Mouse (Mus musculus): Measurements from ENCODE around the gene Trpm5.

Trpm5 gene

DNA sequence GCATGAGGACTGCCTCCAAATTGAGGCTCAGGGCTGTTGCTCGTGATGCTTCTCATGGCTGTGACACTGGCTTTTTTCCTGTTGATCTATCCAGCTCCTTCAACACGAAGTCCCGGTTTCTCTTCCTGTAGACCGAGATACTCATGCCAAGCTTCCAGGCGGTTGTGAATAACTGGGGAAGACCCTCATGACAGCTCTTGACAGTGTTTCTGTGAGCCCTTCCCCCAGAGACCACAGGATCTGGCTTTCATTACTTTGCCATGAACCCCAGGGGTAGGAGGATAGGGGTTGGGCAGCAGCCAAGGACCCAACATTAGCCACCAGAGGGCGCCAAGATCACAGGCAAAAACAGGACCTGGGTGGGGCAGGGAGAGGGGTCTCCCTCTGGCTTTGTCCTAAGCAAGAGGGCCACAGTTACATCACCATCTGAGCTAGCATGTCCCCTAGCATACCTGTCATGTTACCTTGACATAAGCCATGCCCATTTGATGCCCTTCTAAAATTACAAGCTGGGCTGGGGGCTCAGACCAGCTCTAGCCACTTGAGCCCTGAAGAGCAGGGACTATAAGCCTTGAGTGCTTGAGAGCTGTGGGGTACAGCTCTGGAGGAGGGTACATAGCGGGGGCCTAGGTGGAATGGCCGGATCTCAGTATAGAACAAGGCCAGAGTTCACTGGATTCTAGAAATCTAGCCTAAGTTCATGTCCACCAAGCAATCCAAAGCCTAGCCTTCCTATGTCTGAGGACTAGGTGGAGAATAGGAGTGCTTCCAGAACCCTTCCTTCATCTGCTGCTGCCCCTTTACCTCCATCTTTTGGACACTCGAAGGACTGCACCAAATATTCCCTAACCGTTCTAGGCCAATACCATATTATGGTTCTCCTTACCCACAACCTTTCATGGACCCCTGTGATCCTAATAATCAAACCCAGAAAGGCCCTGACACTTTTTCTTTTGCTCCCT lies at the start of gene Trpm5:
Trpm5 (minus strand) TSS at position 51 of the 962 bp plus-strand sequence.
- in situ Hi-C loops (cut with MboI), result loop anchor here (25.0 kb wide), 1 partner anchor 183 kb away; no protein-coding TSS in a partner anchor

- in situ Hi-C loops (cut with MboI), result no loop called here
Measured at GRCm38 (mm10) chr7:143142680-143143079, 48.2 kb upstream of the Trpm5 start.

DNA sequence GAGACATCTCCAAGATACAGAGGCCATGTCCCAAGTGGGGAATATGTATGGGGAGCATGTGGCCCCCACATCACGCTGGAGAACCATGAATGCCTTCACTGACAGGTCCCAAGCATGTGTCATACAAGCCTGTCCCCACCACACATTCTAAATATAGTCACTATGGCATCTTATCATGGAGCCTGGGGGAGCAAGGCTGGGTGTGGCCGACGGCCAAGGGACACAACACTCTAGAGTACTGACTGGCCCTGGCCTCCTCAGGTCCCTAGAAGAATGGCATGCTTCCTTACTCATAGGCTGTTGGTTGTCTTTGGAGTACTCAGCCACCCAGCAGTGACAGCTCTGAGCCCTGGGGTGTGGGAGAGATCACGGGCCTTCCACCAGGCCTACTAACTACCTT lies 45.5 kb upstream of the Trpm5 start:
- in situ Hi-C loops (cut with MboI), result no loop called here

GRCm38 (mm10) chr7:143138789-143139188 lies 44.3 kb upstream of the Trpm5 start:
- in situ Hi-C loops (cut with MboI), result no loop called here

DNA sequence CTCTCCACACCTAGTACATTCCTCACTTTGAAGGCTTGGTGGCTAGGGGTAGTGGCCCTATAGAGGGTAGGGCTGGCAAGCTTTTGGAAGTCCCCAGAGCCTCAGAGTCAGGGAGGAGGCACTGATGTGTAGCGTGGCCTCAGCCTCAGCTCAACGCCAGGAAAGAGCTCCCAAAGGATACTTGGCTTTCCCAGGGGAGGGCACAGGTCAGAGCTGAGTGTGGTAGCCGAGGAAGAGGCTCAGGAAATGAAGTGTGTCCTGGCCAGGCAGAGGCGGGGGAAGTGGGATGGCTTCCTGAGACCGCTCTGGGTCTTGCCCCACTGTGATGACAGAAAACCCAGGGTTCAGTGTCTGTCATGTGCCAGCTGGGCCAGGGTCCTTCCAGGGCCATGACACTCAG lies 42.1 kb upstream of the Trpm5 start:
- in situ Hi-C loops (cut with MboI), result no loop called here

DNA sequence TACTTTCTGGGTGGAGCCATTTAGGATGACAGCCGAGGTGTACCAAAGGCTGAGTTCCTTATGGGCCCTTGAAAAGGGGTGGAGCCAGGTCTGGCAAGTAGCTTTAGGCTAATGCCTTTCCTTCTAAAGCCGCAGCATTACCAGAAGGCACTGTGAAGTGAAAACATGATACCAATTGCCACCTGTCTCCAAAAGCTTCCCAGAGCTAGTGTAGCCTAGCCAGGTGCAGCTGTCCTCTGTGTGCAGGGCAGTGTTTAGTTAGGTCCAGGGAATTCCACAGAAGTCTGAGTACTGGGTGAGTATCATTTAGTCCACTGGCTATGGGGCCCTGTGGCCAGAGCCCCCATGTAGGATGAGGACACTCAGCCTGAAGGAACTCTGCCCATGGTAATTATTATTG lies 41.7 kb upstream of the Trpm5 start:
- in situ Hi-C loops (cut with MboI), result no loop called here

DNA sequence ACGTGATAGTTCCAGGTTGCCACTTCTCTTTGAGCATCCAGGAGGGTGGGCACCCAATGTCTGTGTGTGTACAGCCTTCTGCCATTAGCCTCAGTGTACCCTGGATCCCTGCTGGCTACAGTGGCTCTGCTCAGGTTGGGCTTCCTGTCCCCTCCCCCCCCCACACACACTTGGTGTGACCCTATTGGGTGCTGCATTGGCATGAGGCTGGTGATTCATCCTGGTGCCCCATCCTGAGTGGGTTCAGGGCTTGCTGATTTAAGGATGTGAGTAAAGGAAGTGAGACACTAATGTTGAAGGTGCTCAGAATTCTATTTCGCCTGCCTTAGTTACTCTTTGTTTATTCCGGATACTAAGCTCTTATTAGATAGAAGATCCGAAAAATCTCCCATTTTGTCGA lies 38.4 kb upstream of the Trpm5 start:
- in situ Hi-C loops (cut with MboI), result no loop called here

- in situ Hi-C loops (cut with MboI), result no loop called here
Measured at GRCm38 (mm10) chr7:143124902-143125301, 30.5 kb upstream of the Trpm5 start.

DNA sequence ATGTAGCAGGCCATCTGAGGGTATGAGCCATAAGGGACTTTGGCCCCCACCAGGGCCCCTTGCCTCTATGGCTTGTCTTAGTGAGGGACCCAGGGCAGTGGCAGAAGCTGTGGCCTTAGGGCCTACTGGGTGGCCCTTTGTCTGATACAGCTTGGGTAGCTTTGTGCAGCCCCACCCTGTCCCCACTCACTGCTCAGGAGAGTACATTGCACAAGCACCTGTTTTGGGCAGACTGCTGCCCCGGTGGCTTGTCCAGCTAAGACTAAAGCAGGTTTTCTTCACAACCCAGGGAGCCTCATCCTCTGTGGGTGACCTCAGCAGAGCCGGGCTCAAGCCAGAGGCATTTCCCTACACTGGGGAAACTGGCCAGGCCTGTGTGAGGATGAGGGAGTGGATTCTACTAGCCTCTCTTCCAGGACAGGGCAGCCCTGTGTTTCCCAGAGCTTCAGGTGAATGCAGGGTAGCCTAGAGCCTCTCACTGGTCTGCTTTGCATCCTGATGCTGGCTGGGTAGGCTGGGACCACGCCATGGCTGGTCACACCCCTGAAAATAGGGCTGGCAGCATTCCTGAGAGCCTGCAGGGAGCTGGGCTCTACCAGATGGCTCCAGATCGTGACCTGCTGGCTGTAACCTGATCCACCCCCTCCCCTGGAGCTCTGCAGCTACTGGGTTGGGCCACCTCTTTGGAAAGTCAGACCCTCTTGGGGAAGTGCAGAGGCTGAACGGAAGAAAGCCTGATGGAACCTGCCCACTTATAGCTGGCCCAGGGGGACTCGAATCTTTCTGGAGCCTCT lies 29.6 kb upstream of the Trpm5 start:
- in situ Hi-C loops (cut with MboI), result no loop called here

GRCm38 (mm10) chr7:143122191-143122590 lies 27.7 kb upstream of the Trpm5 start:
- in situ Hi-C loops (cut with MboI), result no loop called here

DNA sequence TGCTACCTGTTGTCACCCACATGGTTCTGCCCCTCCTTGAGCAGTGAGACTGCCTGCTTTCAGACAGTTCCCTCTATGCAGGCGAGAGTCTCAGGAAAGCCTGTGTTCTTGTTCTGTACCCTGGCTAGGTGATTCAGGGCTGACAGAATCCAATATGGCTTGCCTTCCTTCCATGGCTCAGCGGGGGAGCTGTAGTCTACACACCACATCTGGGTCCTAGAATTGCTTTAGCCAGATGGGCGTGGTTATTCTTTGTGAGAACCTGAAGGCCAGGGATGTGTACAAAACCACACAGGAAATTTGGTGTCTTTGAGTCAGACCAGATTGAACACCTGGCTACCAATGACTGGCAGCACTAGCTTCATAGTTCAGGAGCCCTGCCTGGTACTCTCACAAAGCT lies 25.4 kb upstream of the Trpm5 start:
- in situ Hi-C loops (cut with MboI), result no loop called here

DNA sequence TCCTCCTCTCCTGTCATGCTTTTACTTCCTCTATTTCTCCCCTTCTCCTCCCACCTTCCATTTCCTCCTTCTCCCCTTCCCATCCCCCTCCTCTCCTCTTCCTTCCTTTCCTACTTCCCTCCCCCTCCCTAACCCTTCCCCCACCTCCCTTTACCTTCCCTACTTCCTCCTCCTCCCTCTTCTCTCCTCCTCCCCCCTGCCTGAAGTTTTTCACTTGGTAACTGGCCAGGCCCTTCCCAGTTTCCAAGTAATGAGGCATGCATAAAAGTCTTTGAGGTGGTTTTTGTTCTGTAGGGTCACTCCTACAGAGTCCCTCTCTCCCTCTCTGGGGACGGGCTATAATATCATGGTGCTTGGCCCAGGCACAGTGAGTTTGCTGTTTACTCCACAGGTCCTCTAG lies 25.0 kb upstream of the Trpm5 start:
- in situ Hi-C loops (cut with MboI), result no loop called here

GRCm38 (mm10) chr7:143116521-143116920 lies 22.1 kb upstream of the Trpm5 start:
- in situ Hi-C loops (cut with MboI), result no loop called here

GRCm38 (mm10) chr7:143114773-143115172 lies 20.3 kb upstream of the Trpm5 start:
- in situ Hi-C loops (cut with MboI), result no loop called here

DNA sequence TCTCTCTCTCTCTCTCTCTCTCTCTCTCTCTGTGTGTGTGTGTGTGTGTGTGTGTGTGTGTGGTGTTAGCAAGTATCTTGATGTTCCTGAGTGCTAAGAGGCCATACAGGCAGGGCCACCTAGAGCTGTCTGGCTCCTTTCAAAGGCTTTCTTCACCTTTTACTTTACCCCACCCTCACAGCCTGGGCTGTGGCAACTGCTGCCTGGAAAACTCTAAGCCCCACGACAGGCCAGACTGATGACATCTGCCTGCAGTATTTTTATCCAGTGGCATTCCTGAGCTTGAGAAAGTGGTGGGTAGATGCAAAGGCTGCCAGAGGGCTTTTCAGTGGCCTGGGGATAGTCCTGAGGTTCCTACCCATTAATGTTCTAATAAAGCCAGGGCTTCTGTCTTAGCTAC lies 18.0 kb upstream of the Trpm5 start:
- in situ Hi-C loops (cut with MboI), result no loop called here

GRCm38 (mm10) chr7:143111719-143112118 lies 17.3 kb upstream of the Trpm5 start:
- in situ Hi-C loops (cut with MboI), result no loop called here

DNA sequence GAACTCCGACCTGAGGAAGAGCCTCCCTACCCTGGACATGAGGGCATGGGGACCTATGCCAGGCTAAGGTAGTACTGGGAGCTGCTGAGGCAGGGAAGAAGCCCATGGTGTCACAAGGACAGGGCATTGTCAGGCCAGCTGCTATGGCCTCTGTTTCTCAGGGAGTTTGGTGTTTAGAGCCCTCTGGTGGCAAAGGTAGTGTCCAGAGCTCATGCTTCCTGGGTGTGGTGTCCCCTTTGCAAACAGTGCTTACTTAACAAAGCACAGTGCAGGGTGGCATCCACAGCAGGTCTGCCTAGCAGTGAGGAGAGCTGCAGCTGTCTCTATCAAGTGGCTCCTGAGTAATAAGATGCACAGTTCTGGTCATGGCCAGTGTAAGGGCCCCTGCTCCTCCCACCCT lies 16.4 kb upstream of the Trpm5 start:
- in situ Hi-C loops (cut with MboI), result no loop called here

GRCm38 (mm10) chr7:143109696-143110095 lies 15.3 kb upstream of the Trpm5 start:
- in situ Hi-C loops (cut with MboI), result no loop called here

DNA sequence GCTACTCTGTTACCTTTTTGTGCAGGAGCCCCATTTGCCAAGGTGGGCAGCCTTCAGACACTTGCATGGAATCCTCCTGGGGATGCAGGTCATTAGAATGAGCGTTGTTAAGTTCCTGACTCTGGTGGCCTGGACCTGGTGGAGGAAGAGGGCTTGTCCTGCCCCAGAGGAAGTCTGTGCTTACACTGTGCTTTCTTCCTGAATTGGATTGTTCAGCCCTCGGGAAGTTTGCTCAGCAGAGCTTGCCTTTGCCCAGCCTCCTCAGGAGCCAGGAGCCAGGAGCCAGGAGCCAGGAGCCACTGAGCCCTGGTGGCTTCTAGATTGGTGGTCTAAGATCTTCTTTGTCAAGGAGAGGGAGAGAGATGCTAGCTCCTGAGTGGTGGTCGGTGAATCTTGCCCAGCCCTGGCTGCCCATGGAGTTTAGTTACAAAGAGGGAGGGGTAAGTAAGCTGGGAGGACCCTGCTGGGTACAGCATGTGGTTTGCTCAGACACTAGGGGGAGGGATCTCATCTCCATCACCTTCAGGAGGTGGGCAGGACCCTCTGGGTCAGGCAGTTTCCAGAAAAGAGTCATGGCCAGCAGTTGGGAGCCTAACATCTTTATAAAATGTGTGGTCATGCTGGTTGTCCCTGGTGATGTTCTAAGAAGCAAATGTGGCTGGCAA lies 14.7 kb upstream of the Trpm5 start:
- in situ Hi-C loops (cut with MboI), result no loop called here

DNA sequence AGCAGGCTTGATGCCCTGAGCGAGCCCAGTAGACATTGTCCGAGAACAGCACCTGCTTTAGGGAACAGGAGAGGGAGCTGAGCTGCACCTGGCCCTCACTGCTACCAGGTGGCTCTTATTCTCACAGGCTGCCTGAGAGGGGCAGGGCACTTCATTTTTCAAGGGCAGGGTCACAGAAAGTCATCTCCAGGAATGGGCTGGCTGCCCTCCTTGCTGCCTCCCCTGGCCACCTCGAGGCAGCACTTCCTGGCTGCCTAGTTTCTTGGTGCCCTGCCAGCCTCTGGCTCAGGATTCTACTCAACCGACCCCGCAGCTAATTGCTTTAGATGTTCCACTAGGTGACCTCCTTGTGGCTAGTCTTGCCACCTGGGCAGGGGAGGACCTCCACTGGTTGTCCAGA lies 13.8 kb upstream of the Trpm5 start:
- in situ Hi-C loops (cut with MboI), result no loop called here

DNA sequence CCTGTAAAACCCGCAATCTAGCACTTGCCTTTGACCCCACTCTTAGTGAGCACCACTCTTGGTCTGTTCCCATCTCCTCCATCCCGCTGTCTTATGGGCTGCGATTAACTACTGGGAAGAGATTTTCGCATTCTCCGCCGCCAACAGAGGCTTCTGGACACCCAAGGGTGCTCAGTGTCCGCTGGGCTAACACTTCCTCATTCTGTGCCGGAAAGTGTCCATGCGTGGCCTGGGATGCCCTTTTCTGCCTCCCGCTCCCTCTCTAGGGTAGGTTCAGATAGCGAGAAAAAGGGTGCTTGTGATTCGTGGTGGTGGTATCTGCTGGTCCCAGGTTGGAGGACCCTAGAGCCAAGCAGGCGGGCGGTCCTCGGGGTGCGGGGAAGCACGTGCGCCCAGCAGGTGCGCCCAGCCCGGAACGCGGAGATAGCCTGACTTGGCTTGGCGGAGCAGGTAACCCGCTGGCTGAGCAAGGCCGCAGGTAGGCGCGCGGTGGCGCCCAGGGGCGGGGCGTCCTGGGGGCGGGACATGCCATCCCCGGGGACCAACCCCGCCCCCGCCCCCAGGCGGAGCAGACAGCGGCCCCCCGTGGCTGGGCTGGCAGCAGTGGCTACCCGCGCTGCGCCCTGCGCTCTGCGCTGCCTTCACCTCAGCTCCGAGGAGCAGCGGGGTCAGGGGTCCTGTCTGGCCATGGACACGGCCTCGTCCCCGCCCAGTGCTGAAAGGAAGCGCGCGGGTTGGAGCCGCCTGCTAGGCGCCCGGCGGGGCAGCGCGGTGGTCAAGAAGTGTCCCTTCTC lies 12.4 kb upstream of the Trpm5 start:
- in situ Hi-C loops (cut with MboI), result no loop called here

DNA sequence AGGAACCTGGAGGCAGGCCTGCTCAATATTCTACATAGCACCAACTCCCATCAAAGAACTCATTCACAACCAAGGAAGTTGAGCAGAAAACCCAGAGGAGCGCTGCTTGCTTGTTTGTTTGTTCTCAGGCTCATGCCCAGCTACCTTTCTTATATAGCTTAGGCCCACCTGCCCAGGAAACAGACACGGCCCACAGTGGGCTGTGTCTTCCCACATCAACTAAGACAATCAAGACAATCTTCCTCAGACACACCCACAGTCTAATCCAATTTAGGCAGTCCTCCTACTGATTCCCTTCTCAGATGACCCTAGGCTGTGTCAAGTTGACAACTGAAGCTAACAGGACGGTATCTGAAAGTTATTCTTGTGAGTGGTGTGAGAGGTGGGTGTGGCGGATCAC lies 11.6 kb upstream of the Trpm5 start, which contains the start of gene Kcnq1:
Kcnq1 (plus strand) TSS at position 301 of the 400 bp plus-strand sequence.
- in situ Hi-C loops (cut with MboI), result no loop called here
